Mouse (Mus musculus): ENCODE data around the gene Oprd1.

DNA sequence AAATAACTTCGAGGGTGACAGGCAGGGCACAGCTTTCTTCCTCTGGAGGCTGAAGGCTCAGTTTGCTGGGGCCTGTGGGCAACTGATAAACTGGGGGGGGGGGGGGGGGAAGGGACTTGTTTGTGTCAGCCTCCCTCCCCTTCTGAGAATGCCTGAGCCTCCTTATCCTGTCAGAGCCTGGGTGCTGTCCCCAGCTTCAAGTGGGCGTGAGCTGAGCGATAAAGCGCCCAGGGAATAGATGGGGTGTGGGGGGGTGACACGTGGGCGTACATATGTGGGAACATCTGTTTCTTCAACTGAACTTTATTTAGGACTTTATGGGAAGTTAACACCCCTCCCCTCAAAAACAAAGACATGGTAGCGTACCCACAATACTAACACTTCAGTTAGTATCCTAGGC is 66.8 kb downstream of the Oprd1 start:
- TF ChIP-seq CTCF (IDR thresholded peaks at IDR 0.05; ENCODE audit: low read depth) (no peak), EP300 (IDR thresholded peaks at IDR 0.05; ENCODE audit: low read depth) (peak; percentile 96)

Measured in liver, embryonic 14.5 days (tissue).